8 mouse cellular contexts compared by ENCODE assay signal in the genomic region with DNA sequence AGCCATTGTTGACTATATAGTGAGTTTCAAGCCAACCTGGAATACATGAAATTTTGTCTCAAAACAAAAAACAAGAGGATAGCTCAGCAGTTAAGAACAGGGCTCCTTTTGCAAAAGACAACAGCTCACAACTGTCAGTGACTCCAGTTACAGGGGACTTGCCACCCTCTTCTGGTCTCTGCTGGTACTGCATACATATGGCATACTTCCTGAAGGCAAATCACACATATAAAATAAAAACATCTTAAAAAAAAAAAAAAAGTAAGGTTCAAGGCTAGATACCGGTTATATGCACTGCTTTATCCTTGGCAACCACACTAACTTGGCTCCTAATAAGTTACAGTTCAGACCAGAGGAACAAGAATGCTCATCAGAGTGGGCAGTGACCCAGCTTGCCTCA. TPM values are rescaled to one million over a fixed set of nuclear protein-coding genes. Genes with fewer than 3 reads are reported as not detected.
DNase-seq lines count a peak whose midpoint lies in the region; ATAC-seq lines count a peak whose summit lies in the region.

No protein-coding gene starts in this region.

- H3K27ac ChIP-seq in hindbrain, embryonic 14.5 days = peak overlapping the region; percentile 93; the same call in 1 of the 2 replicates

- peak overlapping the region; percentile 52 for H3K4me3 ChIP-seq in hindbrain, embryonic 14.5 days (replicated peaks; ENCODE audit: low read length)

- no peaks in the 10 kb centered on the region for H3K9me3 ChIP-seq in hindbrain, embryonic 14.5 days (ENCODE audit: control insufficient read depth, low read length)

- no peaks in the 10 kb centered on the region for H3K27me3 ChIP-seq in hindbrain, embryonic 14.5 days (ENCODE audit: control insufficient read depth, insufficient read depth, low read length)

- ATAC-seq in hindbrain, embryonic 14.5 days (ENCODE audit: low FRiP score) = no peak

- H3K36me3 ChIP-seq in hindbrain, embryonic 14.5 days (replicated peaks; ENCODE audit: control insufficient read depth, insufficient read depth) = no peaks in the 10 kb centered on the region

- H3K4me1 ChIP-seq in hindbrain, embryonic 14.5 days (replicated peaks; ENCODE audit: control insufficient read depth, insufficient read depth, low read length) = peaks cover 11% of the 10 kb centered on the region

- H3K9ac ChIP-seq in hindbrain, embryonic 14.5 days = peak overlapping the region; percentile 74

- peak; percentile 82 for DNase-seq in T-cell, adult 2 months (ENCODE audit: low spot score)
- DNase-seq in cerebellum, postnatal 10 days = peak; percentile 90 to 93
- DNase-seq in frontal cortex, postnatal 10 days (ENCODE audit: low spot score in 2 of 2) = peak; percentile 61 to 79
- peak; percentile 88 for DNase-seq in hindbrain, embryonic 14.5 days (ENCODE audit: low spot score)
- peak; percentile 81 to 92 for DNase-seq in layer of hippocampus, postnatal 14 days (ENCODE audit: low spot score in 2 of 2)
- peak; percentile 78 for DNase-seq in lung, postnatal 25 days (ENCODE audit: low spot score)
- DNase-seq in retina, postnatal 1 day = peak; percentile 87
- DNase-seq in urinary bladder, postnatal 4 days (ENCODE audit: low spot score in 2 of 2) = peak; percentile 46 to 75

- peak overlapping the region; percentile 62 for H3K4me2 ChIP-seq in hindbrain, embryonic 14.5 days (replicated peaks)

- 5% methylated on average over 1 of the region's 1 CpGs for WGBS in hindbrain, embryonic 14.5 days

RNA-seq across cellular contexts. Expression of gene Zfp667, which starts 3.6 kb away (rescaled TPM):
- polyA plus RNA-seq in hindbrain, embryonic 14.5 days (2014; fragmentation: Nextera tagmentation; extraction: Ambion mirVana) = 14.4 and 19.1 TPM in 2 replicates
- 10 to 100 TPM; 13.7 to 13.8 TPM for total RNA-seq in layer of hippocampus, postnatal 14 days (2021)

RNA-seq across cellular contexts. Expression of gene Epp13, which starts 30.2 kb away (rescaled TPM):
- polyA plus RNA-seq in hindbrain, embryonic 14.5 days (2014; fragmentation: Nextera tagmentation; extraction: Ambion mirVana) = not detected in 2 replicates
- not detected for total RNA-seq in layer of hippocampus, postnatal 14 days (2021)

RNA-seq across cellular contexts. Expression of gene Zfp583, which starts 48.3 kb away (rescaled TPM):
- polyA plus RNA-seq in hindbrain, embryonic 14.5 days (2014; fragmentation: Nextera tagmentation; extraction: Ambion mirVana) = 14.4 and 18.2 TPM in 2 replicates
- 10 to 100 TPM in 1 of 2 experiments, 1 to 10 TPM in 1; 9.8 to 10.9 TPM for total RNA-seq in layer of hippocampus, postnatal 14 days (2021)
